Mouse (Mus musculus) cortical plate, adult 2 months (tissue): ENCODE results near the gene Msantd3.

Source experiments
- CTCF ChIP-seq: fragments of 200-500 bp; IDR thresholded peaks from 2 replicates; pipeline ENCODE4 v1.5.1; 2011; ENCODE audit warnings: mild to moderate bottlenecking, control low read depth, low read length; ENCODE audit not compliant: insufficient read depth; ENCODE audit errors: extremely low read depth
- POLR2A ChIP-seq: fragments of 200-500 bp; IDR thresholded peaks from 2 replicates; pipeline ENCODE4 v1.6.1; 2011; ENCODE audit warnings: mild to moderate bottlenecking, low read length, control low read depth; ENCODE audit not compliant: insufficient read depth; ENCODE audit errors: extremely low read depth

- TF ChIP-seq CTCF, result no peak
- no peak for TF ChIP-seq POLR2A
Measured at GRCm38 (mm10) chr4:48531804-48532601, 7.7 kb upstream of the Msantd3 start.
